ENCODE assay signal across 18 mouse cellular contexts in genomic region chr14:80026078-80026477, GRCm38 (mm10). TPM values are rescaled to one million over a fixed set of nuclear protein-coding genes. Genes with fewer than 3 reads are reported as not detected.
DNase-seq lines count a peak whose midpoint lies in the region; ATAC-seq and TF ChIP-seq lines count a peak whose summit lies in the region.
"Had no signal": no experiment of that assay in that cellular context is flagged by ENCODE, and none has a peak within 500 bp of the region (broad histone marks: within the 10 kb centered on the region; RNA-seq: fewer than 3 reads in every experiment).

No protein-coding gene starts in this region.

- intact Hi-C loops in left cerebral cortex, postnatal 14 days (cut with DNase I): loop anchor here (10.0 kb wide), 1 partner anchor 251 kb away; the partner anchor contains the start of gene Pcdh8
- intact Hi-C loops in left cerebral cortex, adult 2 months (cut with DNase I): loop anchor here (10.0 kb wide), 1 partner anchor 371 kb away; no protein-coding TSS in a partner anchor

- ATAC-seq in forebrain, embryonic 14.5 days: no peak
- ATAC-seq in forebrain, embryonic 12.5 days (ENCODE audit: low FRiP score): no peak
- ATAC-seq in midbrain, postnatal 0 days (ENCODE audit: low FRiP score): no peak

- H3K9ac ChIP-seq in forebrain, embryonic 14.5 days (ENCODE audit: low read length): no peak overlapping the region
- no peak overlapping the region for H3K9ac ChIP-seq in forebrain, embryonic 12.5 days
- no peak overlapping the region for H3K9ac ChIP-seq in midbrain, postnatal 0 days (replicated peaks; ENCODE audit: low read length, poor library complexity, severe bottlenecking)
- H3K9ac ChIP-seq: hindbrain, embryonic 12.5 days; limb, embryonic 12.5 days had no signal

- no peaks in the 10 kb centered on the region for H3K4me1 ChIP-seq in forebrain, embryonic 14.5 days (ENCODE audit: control insufficient read depth, insufficient read depth, low read length)
- H3K4me1 ChIP-seq in forebrain, embryonic 12.5 days: no peaks in the 10 kb centered on the region
- no peaks in the 10 kb centered on the region for H3K4me1 ChIP-seq in midbrain, postnatal 0 days (ENCODE audit: insufficient read depth, low read length)
- H3K4me1 ChIP-seq: hindbrain, embryonic 12.5 days; limb, embryonic 12.5 days; midbrain, embryonic 10.5 days had no signal

- no peaks in the 10 kb centered on the region for H3K27me3 ChIP-seq in forebrain, embryonic 14.5 days (replicated peaks; ENCODE audit: control insufficient read depth, insufficient read depth, low read length)
- no peaks in the 10 kb centered on the region for H3K27me3 ChIP-seq in forebrain, embryonic 12.5 days
- no peaks in the 10 kb centered on the region for H3K27me3 ChIP-seq in midbrain, postnatal 0 days (ENCODE audit: insufficient read depth, low read length)
- H3K27me3 ChIP-seq: hindbrain, embryonic 12.5 days; limb, embryonic 12.5 days had no signal

- no peak for TF ChIP-seq CTCF in left cerebral cortex, adult 2 months (IDR thresholded peaks at IDR 0.05)
- no peak for TF ChIP-seq CTCF in layer of hippocampus, adult 2 months (conservative IDR thresholded peaks at IDR 0.05)
- no peak for TF ChIP-seq CTCF in midbrain, postnatal 0 days (IDR thresholded peaks at IDR 0.05)

- H3K4me3 ChIP-seq in forebrain, embryonic 14.5 days (ENCODE audit: low read depth, low read length): no peak overlapping the region
- no peak overlapping the region for H3K4me3 ChIP-seq in forebrain, embryonic 12.5 days (replicated peaks)
- H3K4me3 ChIP-seq in left cerebral cortex, adult 2 months: no peak overlapping the region
- no peak overlapping the region for H3K4me3 ChIP-seq in layer of hippocampus, adult 2 months
- no peak overlapping the region for H3K4me3 ChIP-seq in midbrain, postnatal 0 days (ENCODE audit: low read depth, low read length)
- H3K4me3 ChIP-seq: erythroblast, embryonic 14.5 days; hindbrain, embryonic 12.5 days; limb, embryonic 12.5 days; midbrain, embryonic 10.5 days had no signal

- no peaks in the 10 kb centered on the region for H3K36me3 ChIP-seq in forebrain, embryonic 14.5 days (ENCODE audit: control insufficient read depth, insufficient read depth, low read length)
- H3K36me3 ChIP-seq in forebrain, embryonic 12.5 days (replicated peaks): no peaks in the 10 kb centered on the region
- H3K36me3 ChIP-seq in midbrain, postnatal 0 days (ENCODE audit: insufficient read depth, low read length): no peaks in the 10 kb centered on the region
- H3K36me3 ChIP-seq: hindbrain, embryonic 12.5 days; limb, embryonic 12.5 days; midbrain, embryonic 10.5 days had no signal

- H3K9me3 ChIP-seq in forebrain, embryonic 14.5 days (replicated peaks; ENCODE audit: control insufficient read depth, low read length): no peaks in the 10 kb centered on the region
- no peaks in the 10 kb centered on the region for H3K9me3 ChIP-seq in forebrain, embryonic 12.5 days
- no peaks in the 10 kb centered on the region for H3K9me3 ChIP-seq in midbrain, postnatal 0 days (ENCODE audit: low read length)
- H3K9me3 ChIP-seq: hindbrain, embryonic 12.5 days; limb, embryonic 12.5 days; midbrain, embryonic 10.5 days had no signal

- H3K4me2 ChIP-seq in forebrain, embryonic 14.5 days (ENCODE audit: low read length): no peak overlapping the region
- H3K4me2 ChIP-seq in forebrain, embryonic 12.5 days: no peak overlapping the region
- H3K4me2 ChIP-seq in midbrain, postnatal 0 days (ENCODE audit: low read depth, low read length, poor library complexity, severe bottlenecking): no peak overlapping the region
- H3K4me2 ChIP-seq: hindbrain, embryonic 12.5 days; limb, embryonic 12.5 days had no signal

- H3K27ac ChIP-seq in forebrain, embryonic 14.5 days (ENCODE audit: low read depth, low read length): no peak overlapping the region
- H3K27ac ChIP-seq in forebrain, embryonic 12.5 days: no peak overlapping the region
- H3K27ac ChIP-seq in left cerebral cortex, adult 2 months: no peak overlapping the region
- H3K27ac ChIP-seq in layer of hippocampus, adult 2 months: peak overlapping the region; percentile 80
- H3K27ac ChIP-seq in midbrain, postnatal 0 days (ENCODE audit: low read depth, low read length): no peak overlapping the region
- H3K27ac ChIP-seq: hindbrain, embryonic 12.5 days; limb, embryonic 12.5 days; midbrain, embryonic 10.5 days had no signal

- 69% methylated on average over 6 of the region's 6 CpGs for WGBS in forebrain, embryonic 14.5 days
- 82% methylated on average over 6 of the region's 6 CpGs for WGBS in forebrain, embryonic 12.5 days
- 79% methylated on average over 6 of the region's 6 CpGs for WGBS in midbrain, postnatal 0 days

- peak; percentile 39 for DNase-seq in forebrain, embryonic 14.5 days (ENCODE audit: low spot score)
- DNase-seq in left cerebral cortex, postnatal 14 days (ENCODE audit: low spot score in 2 of 2): peak; percentile 14 to 58
- no peak for DNase-seq in left cerebral cortex, adult 2 months (ENCODE audit: extremely low spot score in 1 of 2, low spot score in 2 of 2)
- peak; percentile 62 to 71 for DNase-seq in layer of hippocampus, adult 2 months (ENCODE audit: low spot score in 2 of 2)
- DNase-seq in lung, postnatal 14 days: peak; percentile 11
- DNase-seq in midbrain, postnatal 0 days (ENCODE audit: low spot score): no peak
- DNase-seq in adrenal gland, postnatal 4 days (ENCODE audit: low spot score in 2 of 2): no peak
- DNase-seq: adrenal gland, postnatal 36 days; cerebellum, adult 11-12 months; gastrocnemius, postnatal 25 days; kidney, postnatal 10 days; thymus, adult 18-20 months had no signal

RNA-seq across cellular contexts. Expression of gene Olfm4, which starts 42.2 kb away (rescaled TPM):
- 1.3 and 2.1 TPM in 2 replicates for polyA plus RNA-seq in forebrain, embryonic 14.5 days (2014; fragmentation: Nextera tagmentation; extraction: Ambion mirVana)
- 0.41 and 0.42 TPM in 2 replicates for polyA plus RNA-seq in forebrain, embryonic 12.5 days (2016; fragmentation: Nextera tagmentation; extraction: Ambion mirVana)
- total RNA-seq in left cerebral cortex, postnatal 14 days (2021): 1 to 10 TPM; 1.3 to 1.4 TPM
- total RNA-seq in left cerebral cortex, adult 2 months (2021): under 1 TPM; 0.79 to 0.96 TPM
- total RNA-seq in layer of hippocampus, adult 2 months (2021): 1 to 10 TPM; 3.3 to 3.5 TPM
- total RNA-seq in midbrain, postnatal 0 days (2014; rRNA removed): 0.77 and 1.5 TPM in 2 replicates
- 1.1 and 1.3 TPM in 2 replicates for polyA plus RNA-seq in midbrain, postnatal 0 days (2015; fragmentation: Nextera tagmentation; extraction: Ambion mirVana)
- total RNA-seq in adrenal gland, postnatal 4 days (2021): 1 to 10 TPM; 1.7 to 4.6 TPM
- total RNA-seq: adrenal gland, postnatal 36 days; ES-E14; gastrocnemius, postnatal 25 days had no signal
- polyA plus RNA-seq: erythroblast, embryonic 14.5 days had no signal

Comparison
In these comparisons a context has a peak if more than half of its experiments do, and no peak if none do; other contexts are left out.
1. DNase-seq: peak in forebrain, embryonic 14.5 days (single experiment), left cerebral cortex, postnatal 14 days (2 of 2), layer of hippocampus, adult 2 months (2 of 2) and lung, postnatal 14 days (single experiment); none in left cerebral cortex, adult 2 months (0 of 2), midbrain, postnatal 0 days (single experiment) and adrenal gland, postnatal 4 days (0 of 2).